Mouse (Mus musculus): ENCODE results near the gene Kcmf1. TPM values are rescaled to one million over a fixed set of nuclear protein-coding genes. Genes with fewer than 3 reads are reported as not detected.

The Kcmf1 gene
- total RNA-seq, 1 experiment from 2014 or later = 81.8 TPM

Other genes with a start within 250 kb of the Kcmf1 start
- 10.0 and 13.1 TPM in 2 replicates for gene Tcf7l1, start 110.7 kb downstream of the Kcmf1 start, total RNA-seq (2021)
- 194 and 195 TPM in 2 replicates for gene Tmsb10, start 58.8 kb upstream of the Kcmf1 start, total RNA-seq (2021)